Mouse (Mus musculus): ENCODE data around the gene Pdcd4. TPM values are rescaled to one million over a fixed set of nuclear protein-coding genes. Genes with fewer than 3 reads are reported as not detected.

Gene Pdcd4
- polyA plus RNA-seq, 1 experiment from 2014 or later: 61.9 TPM

GRCm38 (mm10) chr19:53885450-53885849 lies 6.6 kb upstream of the Pdcd4 start:
- ATAC-seq (ENCODE audit: low FRiP score) (no peak), DNase-seq (ENCODE audit: low spot score, missing footprints) (no peak)
- Histone ChIP-seq H3K9ac (ENCODE audit: low read length) (no peak overlapping the region), H3K27me3 (ENCODE audit: control insufficient read depth, insufficient read depth, low read length) (no peaks in the 10 kb centered on the region), H3K27ac (ENCODE audit: low read depth, low read length) (no peak overlapping the region), H3K4me2 (no peak overlapping the region), H3K36me3 (ENCODE audit: control insufficient read depth, insufficient read depth, low read length) (no peaks in the 10 kb centered on the region), H3K4me1 (ENCODE audit: control insufficient read depth, insufficient read depth, low read length) (no peaks in the 10 kb centered on the region), H3K4me3 (ENCODE audit: low read depth, low read length) (no peak overlapping the region), H3K9me3 (ENCODE audit: control insufficient read depth, low read length) (no peaks in the 10 kb centered on the region)
- 15% methylated on average over 10 of the region's 10 CpGs for WGBS

GRCm38 (mm10) chr19:53886576-53887370 lies 5.3 kb upstream of the Pdcd4 start:
- no peak overlapping the region for H3K27ac ChIP-seq (ENCODE audit: low read depth, low read length)
- DNase-seq (ENCODE audit: low spot score, missing footprints) (no peak), ATAC-seq (ENCODE audit: low FRiP score) (no peak)
- no peak overlapping the region for H3K4me2 ChIP-seq
- no peaks in the 10 kb centered on the region for H3K9me3 ChIP-seq (ENCODE audit: control insufficient read depth, low read length)
- H3K9ac ChIP-seq (ENCODE audit: low read length): no peak overlapping the region
- H3K4me1 ChIP-seq (ENCODE audit: control insufficient read depth, insufficient read depth, low read length): no peaks in the 10 kb centered on the region
- H3K36me3 ChIP-seq (ENCODE audit: control insufficient read depth, insufficient read depth, low read length): no peaks in the 10 kb centered on the region
- WGBS: 89% methylated on average over 10 of the region's 10 CpGs
- H3K27me3 ChIP-seq (ENCODE audit: control insufficient read depth, insufficient read depth, low read length): no peaks in the 10 kb centered on the region
- H3K4me3 ChIP-seq (ENCODE audit: low read depth, low read length): no peak overlapping the region

- 85% methylated on average over 3 of the region's 3 CpGs for WGBS
- no peak overlapping the region for H3K9ac ChIP-seq (ENCODE audit: low read length)
These were observed 4.2 kb upstream of the Pdcd4 start for GRCm38 (mm10) chr19:53887822-53888221.

GRCm38 (mm10) chr19:53888331-53888730 lies 3.7 kb upstream of the Pdcd4 start:
- no peaks in the 10 kb centered on the region for H3K27me3 ChIP-seq (ENCODE audit: control insufficient read depth, insufficient read depth, low read length)
- no peaks in the 10 kb centered on the region for H3K9me3 ChIP-seq (ENCODE audit: control insufficient read depth, low read length)
- DNase-seq (ENCODE audit: low spot score, missing footprints): no peak
- 86% methylated on average over 9 of the region's 9 CpGs for WGBS
- H3K9ac ChIP-seq (ENCODE audit: low read length): no peak overlapping the region
- no peak overlapping the region for H3K27ac ChIP-seq (ENCODE audit: low read depth, low read length)
- H3K4me1 ChIP-seq (ENCODE audit: control insufficient read depth, insufficient read depth, low read length): no peaks in the 10 kb centered on the region
- H3K4me2 ChIP-seq: no peak overlapping the region
- no peak overlapping the region for H3K4me3 ChIP-seq (ENCODE audit: low read depth, low read length)
- no peaks in the 10 kb centered on the region for H3K36me3 ChIP-seq (ENCODE audit: control insufficient read depth, insufficient read depth, low read length)
- no peak for ATAC-seq (ENCODE audit: low FRiP score)

More at GRCm38 (mm10) chr19:53887822-53888221, 4.2 kb upstream of the Pdcd4 start:
- H3K27ac ChIP-seq (ENCODE audit: low read depth, low read length): no peak overlapping the region
- H3K4me1 ChIP-seq (ENCODE audit: control insufficient read depth, insufficient read depth, low read length): no peaks in the 10 kb centered on the region
- H3K9me3 ChIP-seq (ENCODE audit: control insufficient read depth, low read length): no peaks in the 10 kb centered on the region
- DNase-seq (ENCODE audit: low spot score, missing footprints) (no peak), ATAC-seq (ENCODE audit: low FRiP score) (no peak)
- H3K36me3 ChIP-seq (ENCODE audit: control insufficient read depth, insufficient read depth, low read length): no peaks in the 10 kb centered on the region
- no peaks in the 10 kb centered on the region for H3K27me3 ChIP-seq (ENCODE audit: control insufficient read depth, insufficient read depth, low read length)
- no peak overlapping the region for H3K4me2 ChIP-seq
- no peak overlapping the region for H3K4me3 ChIP-seq (ENCODE audit: low read depth, low read length)

GRCm38 (mm10) chr19:53889555-53889954 lies 2.5 kb upstream of the Pdcd4 start:
- 83% methylated on average over 5 of the region's 5 CpGs for WGBS

GRCm38 (mm10) chr19:53890274-53890673 lies 1.8 kb upstream of the Pdcd4 start:
- Histone ChIP-seq H3K4me2 (no peak overlapping the region), H3K4me1 (ENCODE audit: control insufficient read depth, insufficient read depth, low read length) (no peaks in the 10 kb centered on the region), H3K9ac (ENCODE audit: low read length) (no peak overlapping the region), H3K27me3 (ENCODE audit: control insufficient read depth, insufficient read depth, low read length) (no peaks in the 10 kb centered on the region), H3K4me3 (ENCODE audit: low read depth, low read length) (no peak overlapping the region), H3K9me3 (ENCODE audit: control insufficient read depth, low read length) (no peaks in the 10 kb centered on the region), H3K36me3 (ENCODE audit: control insufficient read depth, insufficient read depth, low read length) (no peaks in the 10 kb centered on the region), H3K27ac (ENCODE audit: low read depth, low read length) (no peak overlapping the region)
- 66% methylated on average over 5 of the region's 5 CpGs for WGBS
- DNase-seq (ENCODE audit: low spot score, missing footprints): no peak
- ATAC-seq (ENCODE audit: low FRiP score): no peak

More at GRCm38 (mm10) chr19:53889555-53889954, 2.5 kb upstream of the Pdcd4 start:
- DNase-seq (ENCODE audit: low spot score, missing footprints): peak; percentile 54
- Histone ChIP-seq H3K4me2 (no peak overlapping the region), H3K27me3 (ENCODE audit: control insufficient read depth, insufficient read depth, low read length) (no peaks in the 10 kb centered on the region), H3K9me3 (ENCODE audit: control insufficient read depth, low read length) (no peaks in the 10 kb centered on the region), H3K4me3 (ENCODE audit: low read depth, low read length) (no peak overlapping the region), H3K4me1 (ENCODE audit: control insufficient read depth, insufficient read depth, low read length) (no peaks in the 10 kb centered on the region), H3K27ac (ENCODE audit: low read depth, low read length) (no peak overlapping the region), H3K36me3 (ENCODE audit: control insufficient read depth, insufficient read depth, low read length) (no peaks in the 10 kb centered on the region), H3K9ac (ENCODE audit: low read length) (no peak overlapping the region)
- no peak for ATAC-seq (ENCODE audit: low FRiP score)

- no peaks in the 10 kb centered on the region for H3K36me3 ChIP-seq (ENCODE audit: control insufficient read depth, insufficient read depth, low read length)
- H3K4me3 ChIP-seq (ENCODE audit: low read depth, low read length): no peak overlapping the region
- 64% methylated on average over 5 of the region's 5 CpGs for WGBS
- no peak overlapping the region for H3K27ac ChIP-seq (ENCODE audit: low read depth, low read length)
- no peaks in the 10 kb centered on the region for H3K9me3 ChIP-seq (ENCODE audit: control insufficient read depth, low read length)
- ATAC-seq (ENCODE audit: low FRiP score) (no peak), DNase-seq (ENCODE audit: low spot score, missing footprints) (no peak)
- H3K9ac ChIP-seq (ENCODE audit: low read length): no peak overlapping the region
- no peak overlapping the region for H3K4me2 ChIP-seq
- no peaks in the 10 kb centered on the region for H3K27me3 ChIP-seq (ENCODE audit: control insufficient read depth, insufficient read depth, low read length)
- no peaks in the 10 kb centered on the region for H3K4me1 ChIP-seq (ENCODE audit: control insufficient read depth, insufficient read depth, low read length)
These were observed 1.2 kb upstream of the Pdcd4 start for GRCm38 (mm10) chr19:53890781-53891251.

- Histone ChIP-seq H3K27me3 (ENCODE audit: control insufficient read depth, insufficient read depth, low read length) (no peaks in the 10 kb centered on the region), H3K27ac (ENCODE audit: low read depth, low read length) (no peak overlapping the region), H3K9me3 (ENCODE audit: control insufficient read depth, low read length) (no peaks in the 10 kb centered on the region), H3K9ac (ENCODE audit: low read length) (no peak overlapping the region), H3K4me1 (ENCODE audit: control insufficient read depth, insufficient read depth, low read length) (no peaks in the 10 kb centered on the region), H3K4me2 (no peak overlapping the region), H3K36me3 (ENCODE audit: control insufficient read depth, insufficient read depth, low read length) (no peaks in the 10 kb centered on the region), H3K4me3 (ENCODE audit: low read depth, low read length) (no peak overlapping the region)
- DNase-seq (ENCODE audit: low spot score, missing footprints) (no peak), ATAC-seq (ENCODE audit: low FRiP score) (no peak)
- WGBS: 87% methylated on average over 2 of the region's 2 CpGs
These were observed 462 bp upstream of the Pdcd4 start for GRCm38 (mm10) chr19:53891569-53891968.

- DNase-seq (ENCODE audit: low spot score, missing footprints) (no peak), ATAC-seq (ENCODE audit: low FRiP score) (no peak)
- no peak overlapping the region for H3K27ac ChIP-seq (ENCODE audit: low read depth, low read length)
- no peaks in the 10 kb centered on the region for H3K4me1 ChIP-seq (ENCODE audit: control insufficient read depth, insufficient read depth, low read length)
- no peak overlapping the region for H3K4me2 ChIP-seq
- no peak overlapping the region for H3K4me3 ChIP-seq (ENCODE audit: low read depth, low read length)
- H3K36me3 ChIP-seq (ENCODE audit: control insufficient read depth, insufficient read depth, low read length): no peaks in the 10 kb centered on the region
- H3K9me3 ChIP-seq (ENCODE audit: control insufficient read depth, low read length): no peaks in the 10 kb centered on the region
- H3K9ac ChIP-seq (ENCODE audit: low read length): no peak overlapping the region
- 81% methylated on average over 9 of the region's 9 CpGs for WGBS
- H3K27me3 ChIP-seq (ENCODE audit: control insufficient read depth, insufficient read depth, low read length): no peaks in the 10 kb centered on the region
These were observed 868 bp downstream of the Pdcd4 start for GRCm38 (mm10) chr19:53892838-53893359.
